Mouse (Mus musculus) spleen, adult 12 weeks (tissue): Measurements from ENCODE around the gene Ndufa13.

Source experiments
- DNase-seq: peaks from one replicate; pipeline ENCODE4 v3.0.0; 2022; ENCODE audit warnings: low spot score

Gene Ndufa13

DNA sequence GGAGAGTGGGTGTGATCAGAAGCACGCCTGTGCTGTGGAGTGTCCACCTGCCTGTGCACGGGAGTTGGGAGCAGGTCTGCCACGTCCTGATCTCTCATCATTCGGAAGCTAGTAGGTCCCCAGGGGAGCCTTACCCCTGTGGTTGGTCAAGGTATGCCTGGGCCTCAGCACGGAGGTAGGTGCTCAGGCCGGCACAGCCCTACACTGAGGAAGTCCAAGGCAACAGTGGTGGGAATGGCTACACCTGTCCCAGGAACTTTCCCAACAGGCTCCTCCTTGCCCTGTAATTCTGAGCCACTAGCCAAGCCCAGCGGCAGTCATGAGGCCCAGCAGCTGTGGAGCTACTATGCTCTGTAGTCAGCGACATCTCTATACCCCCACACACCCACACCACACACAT lies 22.7 kb downstream of the Ndufa13 start:
- DNase-seq, result no peak

DNA sequence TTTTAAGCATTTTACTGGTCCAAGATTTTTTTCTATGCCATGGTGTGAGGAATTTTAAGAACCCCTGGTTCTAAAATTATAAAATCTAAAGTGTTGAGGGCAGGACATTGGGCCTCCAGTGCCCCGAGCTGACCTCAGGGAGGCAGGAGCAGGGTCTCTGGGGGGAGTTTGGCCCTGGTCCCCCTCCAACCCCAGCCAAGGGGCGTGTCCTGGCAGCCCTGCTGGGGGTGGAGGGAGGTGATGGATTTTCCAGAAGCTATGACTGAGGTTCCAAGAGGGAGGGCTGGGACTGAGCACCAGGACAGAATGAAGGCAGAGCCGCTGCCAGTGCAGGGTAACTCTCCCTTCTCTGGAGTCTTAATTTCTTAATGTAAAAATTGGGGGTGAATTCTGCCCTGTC lies 24.4 kb downstream of the Ndufa13 start:
- DNase-seq, result no peak

DNA sequence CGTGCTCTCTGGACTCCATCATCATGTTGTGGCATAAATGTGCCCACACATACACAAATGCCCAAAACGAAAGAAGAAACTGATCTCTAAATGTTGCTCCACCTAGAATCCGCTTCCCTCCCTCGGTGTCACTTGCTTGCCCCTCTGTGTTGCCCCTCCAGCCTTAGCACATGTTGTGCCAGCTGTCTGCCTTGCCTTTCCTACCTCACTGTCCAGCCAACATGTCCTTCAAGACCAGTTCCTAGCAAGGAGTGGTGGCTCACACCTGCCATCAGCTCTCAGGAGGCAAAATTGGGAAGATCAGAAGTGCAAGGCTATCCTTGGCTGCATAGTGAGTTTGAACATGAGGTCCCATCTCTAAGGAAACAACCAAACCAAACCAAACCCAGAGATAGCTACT lies 25.0 kb downstream of the Ndufa13 start:
- DNase-seq, result no peak

DNA sequence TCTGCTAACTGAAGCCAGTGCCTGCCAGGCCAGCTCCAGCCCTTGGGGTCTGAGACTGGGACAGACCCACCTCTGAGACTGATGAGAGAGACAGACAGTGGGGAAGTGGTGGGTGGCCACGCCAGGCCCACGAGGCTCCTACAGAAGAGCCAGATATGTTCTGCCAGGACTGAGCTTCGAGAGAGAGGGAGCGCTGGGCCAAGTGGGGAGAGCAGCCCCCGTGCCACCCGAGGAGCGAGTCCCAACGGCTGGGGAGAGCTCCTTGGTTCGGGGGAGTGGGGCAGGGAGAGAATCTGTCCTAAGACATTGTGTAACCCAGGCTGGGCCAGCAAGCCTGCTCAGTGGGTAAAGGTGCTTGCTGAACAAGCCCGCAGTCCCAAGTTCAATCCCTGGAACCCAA lies 25.4 kb downstream of the Ndufa13 start:
- no peak for DNase-seq

DNA sequence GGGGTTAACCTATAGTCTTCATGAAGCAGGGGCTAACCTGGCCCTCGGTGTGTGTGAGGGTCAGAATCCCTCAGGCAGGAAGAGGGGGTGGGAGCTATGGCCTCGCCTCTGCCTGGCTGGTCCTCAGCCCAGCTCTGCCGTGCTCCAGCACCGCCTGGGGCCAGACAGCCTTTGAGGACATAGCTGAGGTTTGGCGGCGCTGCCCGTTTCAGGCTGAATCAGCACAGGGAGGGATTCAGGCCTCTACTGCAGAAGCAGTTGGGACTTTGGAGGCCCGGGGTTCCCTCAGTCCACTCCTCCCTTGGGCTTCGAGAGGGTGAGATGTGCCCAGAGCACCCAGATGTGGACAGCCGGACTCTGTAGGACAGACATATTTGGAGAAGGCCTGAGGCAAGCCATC lies 26.3 kb downstream of the Ndufa13 start:
- no peak for DNase-seq

DNA sequence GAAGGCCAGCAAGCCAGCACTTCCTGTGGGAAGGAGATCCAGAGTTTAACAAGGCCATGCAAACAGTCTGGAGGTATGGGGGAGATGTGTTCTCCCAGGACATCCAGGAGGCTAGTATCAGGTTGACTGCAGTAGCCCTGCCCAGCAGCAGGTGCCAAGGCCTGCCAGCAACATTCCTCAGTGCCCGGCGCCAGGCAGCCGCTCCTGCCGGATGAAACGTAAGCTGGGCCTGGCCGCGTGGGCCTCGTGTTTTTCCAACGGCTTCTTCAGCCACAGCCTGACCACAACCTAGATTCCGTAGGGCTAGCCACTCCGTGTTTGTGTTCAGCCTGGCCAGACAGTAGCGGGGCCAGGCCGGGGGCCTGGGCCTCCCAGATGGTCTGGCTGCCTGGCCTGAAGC lies 27.7 kb downstream of the Ndufa13 start:
- no peak for DNase-seq

DNA sequence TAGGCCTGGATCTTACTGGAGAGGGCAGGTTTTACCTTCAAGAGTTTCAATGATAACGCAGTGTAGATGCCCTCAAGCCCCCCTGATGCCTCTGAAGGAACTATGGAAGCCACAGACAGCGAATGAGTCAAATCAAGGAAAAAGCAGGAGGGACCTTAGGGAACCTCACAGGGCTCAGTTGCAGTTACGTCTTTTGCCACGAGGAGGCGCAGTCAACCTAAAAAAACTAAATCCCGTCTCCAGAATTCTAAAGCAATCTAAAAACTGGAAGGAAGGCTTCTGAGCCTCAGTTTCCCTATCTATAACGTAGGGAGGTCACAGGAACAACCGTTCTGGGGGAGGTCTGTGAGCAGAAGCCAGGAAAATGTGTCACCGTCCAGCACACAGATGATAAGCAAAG lies 28.2 kb downstream of the Ndufa13 start:
- no peak for DNase-seq

DNA sequence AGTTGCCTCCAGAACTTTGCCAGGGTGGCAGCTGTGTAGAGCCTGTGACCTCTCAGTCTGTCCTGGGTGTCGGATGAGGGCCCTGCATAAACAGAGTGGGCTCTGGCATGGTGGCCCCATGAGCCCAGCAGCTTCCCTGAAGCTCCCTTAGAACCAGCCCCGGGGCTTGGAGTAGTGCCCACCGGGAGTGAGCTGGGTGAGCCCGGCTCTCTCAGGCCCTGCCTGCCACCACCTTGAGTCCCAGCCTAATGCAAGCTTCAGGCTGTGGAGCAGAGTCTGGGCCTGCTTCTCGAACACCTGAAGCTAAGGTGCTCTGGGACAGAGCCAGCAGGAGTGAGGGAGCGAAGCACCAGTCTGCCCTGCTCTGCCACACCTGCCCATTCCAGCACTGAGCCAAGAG lies 31.5 kb downstream of the Ndufa13 start:
- no peak for DNase-seq

DNA sequence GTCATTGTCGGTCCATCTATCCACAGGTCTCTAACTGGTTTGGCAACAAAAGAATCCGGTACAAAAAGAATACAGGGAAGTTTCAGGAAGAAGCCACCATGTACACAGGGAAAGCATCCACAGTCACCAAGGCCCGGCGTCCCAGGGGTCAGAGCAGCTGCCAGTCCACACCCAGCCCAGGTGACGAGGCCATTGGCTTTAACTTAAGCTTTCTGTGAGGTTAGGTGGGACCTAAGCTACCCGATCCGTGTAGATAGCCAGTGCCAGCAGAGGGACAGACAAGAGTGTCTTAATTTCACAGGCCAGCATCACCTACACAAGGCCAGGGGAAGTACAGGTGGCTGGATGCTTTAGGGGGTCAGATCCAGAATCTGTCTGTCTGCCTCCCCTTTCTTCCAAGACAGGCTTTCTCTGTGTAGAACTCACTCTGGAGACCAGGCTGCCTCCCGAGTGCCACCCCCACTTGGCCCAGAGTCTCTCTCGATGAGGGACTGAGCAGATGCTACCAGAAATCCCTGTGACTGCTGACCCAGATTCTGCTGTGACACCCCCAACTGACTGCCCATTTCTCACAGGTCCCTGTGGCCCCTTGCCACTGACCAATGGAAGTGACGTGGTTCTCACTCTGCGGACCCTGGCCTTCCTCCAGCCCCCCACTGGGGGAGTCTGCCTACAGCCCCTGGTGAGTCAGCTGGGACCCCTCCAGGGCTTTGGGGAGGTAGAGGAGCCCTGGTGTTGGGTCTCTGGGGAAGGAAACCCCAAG lies 32.2 kb downstream of the Ndufa13 start:
- DNase-seq, result no peak

DNA sequence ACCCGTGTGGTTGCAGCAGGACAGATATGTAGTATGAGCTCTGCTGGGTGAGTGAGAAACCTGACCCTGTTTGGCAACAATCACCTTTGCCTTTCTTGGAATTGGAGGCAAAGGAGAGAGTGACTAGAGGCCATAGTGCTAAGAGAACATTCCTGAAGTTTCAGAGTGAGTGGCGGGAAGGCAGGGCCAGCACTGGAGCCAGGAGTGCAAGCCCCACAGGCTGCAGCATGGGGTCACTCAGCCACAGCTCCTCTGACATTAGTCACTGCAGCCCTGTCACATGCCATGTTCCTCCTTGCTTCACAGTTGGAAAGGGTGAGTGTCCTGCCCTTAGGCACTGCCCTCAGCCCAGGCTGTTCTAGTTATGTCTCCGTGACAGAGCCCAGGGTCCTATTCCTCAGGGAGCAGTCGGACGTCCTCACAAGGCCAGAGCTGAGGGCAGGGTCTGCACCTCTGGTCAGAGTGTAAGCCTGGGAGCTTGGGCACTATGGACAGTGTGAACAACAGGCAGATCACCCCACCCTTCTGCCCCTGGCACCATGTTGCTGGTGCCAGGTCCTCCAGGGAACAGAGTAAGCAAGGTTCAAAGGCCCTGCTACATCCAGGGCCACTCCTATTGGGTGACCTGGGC lies 34.5 kb downstream of the Ndufa13 start:
- no peak for DNase-seq

DNA sequence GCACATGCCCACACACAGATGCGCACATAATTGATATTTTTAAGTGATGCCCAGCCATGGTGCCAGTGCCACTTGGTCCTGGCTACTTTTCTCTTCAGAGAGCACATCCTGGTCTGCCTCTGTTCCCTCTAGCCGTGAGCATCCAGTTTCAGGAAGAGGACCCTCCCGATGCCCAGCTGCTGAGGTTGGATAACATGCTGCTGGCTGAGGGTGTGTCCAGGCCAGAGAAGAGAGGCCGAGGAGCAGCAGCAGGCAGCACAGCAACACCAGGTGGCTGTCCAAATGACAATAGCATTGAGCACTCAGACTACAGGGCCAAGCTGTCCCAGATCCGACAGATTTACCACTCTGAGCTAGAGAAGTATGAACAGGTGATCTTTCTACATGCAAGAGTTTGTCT lies 38.2 kb downstream of the Ndufa13 start:
- DNase-seq, result no peak

DNA sequence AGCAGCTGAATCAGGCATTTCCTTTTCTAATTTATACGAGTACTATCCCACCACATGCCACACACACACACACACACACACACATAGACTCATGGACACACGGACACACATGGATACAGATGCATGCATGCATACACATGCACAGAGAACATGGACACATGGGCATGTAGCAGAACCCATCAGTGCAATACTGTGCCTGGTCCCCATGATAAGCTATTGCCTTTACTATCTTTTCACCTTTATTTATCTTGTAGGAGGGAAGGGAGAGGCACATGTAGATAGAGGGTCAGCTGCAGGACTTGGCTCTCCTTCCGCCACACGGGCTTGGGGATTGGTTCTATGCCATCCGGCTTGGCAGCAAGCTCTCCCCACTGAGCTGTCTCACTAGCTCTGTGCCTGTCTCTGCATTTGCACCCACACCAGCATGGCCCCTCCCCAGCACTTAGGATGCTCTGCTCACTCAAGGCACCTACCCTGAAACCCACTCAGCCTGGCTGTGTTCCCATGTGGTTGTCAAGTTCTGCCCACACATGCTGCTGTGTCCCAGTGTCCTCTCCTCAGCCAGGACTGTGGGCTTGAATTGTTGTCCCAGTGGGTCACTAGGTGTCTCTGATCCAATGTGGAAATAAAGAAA lies 38.9 kb downstream of the Ndufa13 start:
- DNase-seq, result no peak

DNA sequence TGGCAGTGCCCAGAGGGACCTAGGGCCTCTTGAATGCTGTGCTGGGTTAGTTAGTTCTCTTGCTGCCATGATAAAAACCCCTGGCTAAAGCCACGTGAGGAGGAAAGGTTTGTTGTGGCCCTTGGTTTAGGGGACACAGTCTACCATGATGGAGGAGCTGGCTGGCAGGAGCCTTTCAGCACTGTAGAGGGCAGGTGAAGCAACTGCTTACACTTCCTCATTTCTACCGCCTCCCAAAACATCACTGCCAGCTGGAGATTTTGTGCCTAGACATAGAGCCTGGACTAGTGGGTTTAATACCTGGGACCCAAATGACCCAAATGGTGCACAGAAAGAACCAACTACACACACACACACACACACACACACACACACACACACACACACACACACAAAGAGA lies 41.1 kb downstream of the Ndufa13 start:
- no peak for DNase-seq

DNA sequence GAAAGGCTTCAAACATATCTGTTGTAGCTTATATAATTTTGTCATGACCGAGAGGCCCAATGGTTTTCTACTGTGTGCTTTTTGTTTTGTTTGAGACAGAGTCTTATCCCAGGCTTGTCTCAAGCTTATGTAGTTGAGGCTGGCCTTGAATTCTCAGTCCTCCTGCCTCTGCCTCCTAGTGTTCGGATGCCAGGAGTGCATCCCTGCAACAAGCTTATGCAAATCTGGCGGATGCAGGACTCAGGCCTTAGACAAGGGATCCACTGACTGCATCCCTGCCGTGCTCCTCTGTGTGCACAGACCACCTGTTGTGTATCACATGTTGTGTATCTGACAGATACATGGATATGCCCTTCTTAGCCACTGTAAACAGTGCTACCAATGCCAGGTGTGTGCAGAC lies 41.6 kb downstream of the Ndufa13 start:
- DNase-seq, result no peak

DNA sequence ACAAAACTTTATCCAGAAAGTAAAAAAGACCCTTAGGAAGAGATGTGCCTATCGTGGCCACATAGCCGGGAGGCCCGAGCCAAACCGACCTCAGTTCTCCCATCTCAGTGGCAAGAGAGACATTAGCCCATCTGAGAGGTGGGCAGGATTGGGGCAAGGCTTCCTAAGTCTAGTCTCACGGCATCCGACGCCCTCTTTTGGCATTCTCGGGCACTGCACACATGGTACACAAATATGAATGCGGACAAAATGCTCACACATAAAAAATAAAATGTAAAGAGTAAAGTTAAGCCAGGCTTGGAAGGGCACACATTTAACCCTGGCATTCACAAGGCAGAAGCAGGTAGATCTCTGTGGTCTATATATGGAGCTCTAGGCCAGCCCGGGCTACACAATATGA lies 48.5 kb downstream of the Ndufa13 start:
- DNase-seq, result no peak

DNA sequence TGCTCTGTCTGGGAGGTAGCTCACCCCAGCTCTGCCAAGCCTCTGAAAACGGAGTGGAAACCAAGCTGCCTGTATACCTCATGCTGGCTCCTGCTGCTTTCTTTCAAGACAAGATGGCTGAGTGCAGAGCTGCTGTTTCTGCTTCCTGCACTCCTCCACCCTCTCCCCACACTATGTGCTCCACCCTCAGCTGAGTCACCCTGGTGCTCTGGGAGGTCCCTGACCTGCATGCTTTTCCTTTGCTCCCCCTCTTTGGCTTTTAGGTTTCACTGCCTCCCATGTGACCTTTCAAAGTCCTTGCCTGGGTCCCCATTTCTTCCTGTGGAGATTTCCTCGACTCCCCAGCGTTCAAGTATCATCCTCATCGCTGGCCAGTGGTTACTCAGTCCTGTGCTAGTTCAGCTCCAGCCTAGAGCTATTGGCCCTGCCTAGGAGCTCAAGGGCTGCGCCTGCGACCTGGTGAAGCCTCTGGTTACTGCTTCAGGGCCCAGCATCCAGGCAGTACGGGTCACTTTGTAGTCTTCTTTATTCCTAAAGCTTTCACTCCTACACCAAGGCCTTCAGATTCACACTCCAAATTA lies 51.3 kb downstream of the Ndufa13 start:
- DNase-seq, result no peak

DNA sequence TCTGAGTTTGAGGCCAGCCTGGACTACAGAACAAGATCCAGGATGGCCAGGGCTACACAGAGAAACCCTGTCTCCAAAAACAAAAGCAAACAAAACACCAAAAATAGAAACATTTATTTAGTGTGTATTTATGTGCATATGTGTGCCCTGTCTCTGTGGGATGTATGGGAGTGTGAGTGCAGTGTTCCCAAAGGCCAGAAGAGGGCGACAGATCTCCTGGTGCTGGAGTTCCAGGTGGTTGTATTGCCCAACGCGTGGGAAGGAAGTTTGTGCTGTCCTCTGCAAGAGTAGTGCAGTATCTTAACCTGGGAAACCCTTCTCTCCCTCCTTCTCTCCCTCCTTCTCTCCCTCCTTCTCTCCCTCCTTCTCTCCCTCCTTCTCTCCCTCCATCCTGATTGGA lies 52.5 kb downstream of the Ndufa13 start:
- no peak for DNase-seq

DNA sequence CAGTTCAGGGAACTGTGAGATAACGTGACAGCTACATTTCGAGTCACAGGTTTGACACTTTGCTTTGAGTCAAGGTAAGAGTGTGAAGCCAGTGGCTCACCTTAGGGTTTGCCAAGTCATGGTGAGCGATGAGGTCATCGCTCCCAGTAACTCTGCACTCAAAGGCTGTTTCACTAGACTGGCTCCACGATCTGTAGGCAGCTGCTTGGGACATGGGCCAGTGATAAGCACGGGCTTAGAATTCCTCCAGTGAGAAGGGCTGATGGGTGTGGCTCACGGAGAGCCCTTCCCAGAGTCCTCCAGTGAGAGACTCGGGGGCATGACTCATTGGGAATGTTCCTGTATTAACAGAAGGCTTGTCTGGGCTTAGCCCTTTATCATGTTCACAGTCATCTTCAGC lies 53.4 kb downstream of the Ndufa13 start:
- DNase-seq, result no peak

DNA sequence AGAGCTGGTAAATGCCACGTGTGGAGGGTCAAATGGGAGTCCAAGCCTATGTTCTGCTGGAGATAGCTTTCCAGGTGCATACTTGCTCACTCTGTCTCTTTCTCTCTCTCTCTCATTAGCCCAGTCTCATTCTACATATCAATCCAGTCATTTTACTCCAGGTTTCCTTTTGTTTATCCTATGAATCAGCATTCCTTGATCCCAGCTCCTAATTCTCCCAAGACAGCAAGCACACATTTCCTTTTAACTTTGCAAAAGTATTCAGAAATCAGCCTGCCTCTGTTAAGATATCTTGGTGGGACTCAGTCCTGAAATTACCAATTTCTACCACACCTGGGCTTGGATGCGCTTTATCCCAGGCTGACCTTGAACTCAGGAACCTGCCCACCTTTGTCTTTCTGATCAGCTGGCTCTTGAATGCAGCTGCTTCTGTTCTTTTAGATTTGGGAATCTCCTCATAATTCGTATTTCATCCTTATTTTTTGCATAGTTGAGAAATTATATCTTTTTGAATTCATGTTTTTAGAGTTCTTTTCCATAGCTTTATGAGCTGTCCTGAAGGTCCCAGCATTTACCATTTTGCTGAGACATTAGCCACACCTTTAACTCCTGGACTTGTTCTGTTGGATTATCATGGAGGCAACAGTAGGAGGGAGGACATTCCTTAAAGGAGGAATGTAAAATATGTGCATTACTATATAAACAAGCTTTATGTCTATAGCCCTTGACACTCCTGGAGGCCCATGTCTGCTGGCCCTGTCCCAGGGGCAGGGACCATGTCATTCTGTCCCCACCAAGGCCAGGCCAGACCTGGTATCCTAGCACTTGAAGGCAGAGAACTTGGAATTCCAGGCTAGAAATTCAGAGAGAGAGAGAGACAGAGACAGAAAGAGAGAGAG lies 54.9 kb downstream of the Ndufa13 start:
- no peak for DNase-seq
